In genomic region chr2:33246841-33247240, GRCm38 (mm10) we compare ENCODE assay signal across 29 mouse cellular contexts. TPM values are rescaled to one million over a fixed set of nuclear protein-coding genes. Genes with fewer than 3 reads are reported as not detected.
A peak's percentile ranks its signal among the peaks of the same experiment; 100 is the strongest.
DNase-seq lines count a peak whose midpoint lies in the region; ATAC-seq and TF ChIP-seq lines count a peak whose summit lies in the region.
"Had no signal": no experiment of that assay in that cellular context is flagged by ENCODE, and none has a peak within 500 bp of the region (broad histone marks: within the 10 kb centered on the region; RNA-seq: fewer than 3 reads in every experiment).

No protein-coding gene starts in this region.

- peaks cover 22% of the 10 kb centered on the region for H3K4me1 ChIP-seq in cerebellum, adult 2 months (ENCODE audit: control insufficient read depth, insufficient read depth, low read length)
- H3K4me1 ChIP-seq in heart, embryonic 13.5 days = peaks cover 57% of the 10 kb centered on the region
- H3K4me1 ChIP-seq in forebrain, postnatal 0 days (ENCODE audit: insufficient read depth) = no peaks in the 10 kb centered on the region

- no peak for TF ChIP-seq POLR2A in cerebellum, adult 2 months (IDR thresholded peaks at IDR 0.05; ENCODE audit: borderline replicate concordance, insufficient read depth, low read length)

- intact Hi-C loops in gastrocnemius, postnatal 14 days (cut with DNase I; ENCODE audit: low total_unique reads) = no loop called here
- intact Hi-C loops in heart, postnatal 14 days (cut with DNase I) = no loop called here

- 45% methylated on average over 5 of the region's 5 CpGs for WGBS in cerebellum, adult 2 months
- WGBS in heart, embryonic 13.5 days = 68% methylated on average over 5 of the region's 5 CpGs
- WGBS in forebrain, postnatal 0 days = 80% methylated on average over 5 of the region's 5 CpGs

- no peaks in the 10 kb centered on the region for H3K27me3 ChIP-seq in cerebellum, adult 2 months (ENCODE audit: control insufficient read depth, insufficient read depth, low read length)
- no peaks in the 10 kb centered on the region for H3K27me3 ChIP-seq in heart, embryonic 13.5 days (replicated peaks)
- no peaks in the 10 kb centered on the region for H3K27me3 ChIP-seq in forebrain, postnatal 0 days (ENCODE audit: insufficient read depth, low read length)
- H3K27me3 ChIP-seq: CH12.LX; embryonic facial prominence, embryonic 12.5 days; embryonic facial prominence, embryonic 15.5 days; heart, embryonic 15.5 days; Patski had no signal

- H3K27ac ChIP-seq in cerebellum, adult 2 months (ENCODE audit: insufficient read depth, low read length) = 0 out of 2 replicates have a peak overlapping the region, but pooled peaks have one; percentile 2
- H3K27ac ChIP-seq in heart, embryonic 13.5 days (replicated peaks) = no peak overlapping the region
- H3K27ac ChIP-seq in forebrain, postnatal 0 days (ENCODE audit: low read depth, low read length) = no peak overlapping the region
- H3K27ac ChIP-seq: embryonic facial prominence, embryonic 12.5 days; embryonic facial prominence, embryonic 15.5 days; heart, embryonic 15.5 days; hindbrain, embryonic 14.5 days; hindbrain, postnatal 0 days had no signal

- no peak for TF ChIP-seq CTCF in cerebellum, adult 2 months (IDR thresholded peaks at IDR 0.05; ENCODE audit: borderline replicate concordance, insufficient read depth, low read depth, low read length)
- TF ChIP-seq CTCF in forebrain, postnatal 0 days (IDR thresholded peaks at IDR 0.05; ENCODE audit: low read depth) = no peak

- no peak overlapping the region for H3K4me3 ChIP-seq in cerebellum, adult 2 months (replicated peaks; ENCODE audit: insufficient read depth, low read depth, low read length)
- no peak overlapping the region for H3K4me3 ChIP-seq in heart, embryonic 13.5 days
- no peak overlapping the region for H3K4me3 ChIP-seq in forebrain, postnatal 0 days (ENCODE audit: low read depth, low read length)
- H3K4me3 ChIP-seq: embryonic facial prominence, embryonic 12.5 days; embryonic facial prominence, embryonic 15.5 days; heart, embryonic 15.5 days had no signal

- H3K36me3 ChIP-seq in heart, embryonic 13.5 days = peaks cover 47% of the 10 kb centered on the region
- peaks cover 17% of the 10 kb centered on the region for H3K36me3 ChIP-seq in forebrain, postnatal 0 days (ENCODE audit: insufficient read depth)

- peak in 1 of 2 experiments; percentile 53 for DNase-seq in cerebellum, adult 2 months
- DNase-seq in cerebellum, adult 11-12 months = no peak
- DNase-seq in gastrocnemius, postnatal 14 days = peak; percentile 44
- DNase-seq in gastrocnemius, postnatal 4 days (ENCODE audit: low spot score in 2 of 2) = no peak
- no peak for DNase-seq in heart, postnatal 14 days
- DNase-seq in forebrain, postnatal 0 days = no peak
- DNase-seq: adrenal gland, adult 2 months; adrenal gland, postnatal 14 days; B cell, adult 2 months; cerebellum, adult 8-10 months; cerebellum, postnatal 10 days; heart, adult 18-20 months; heart, postnatal 10 days; heart, postnatal 4 days; kidney, adult 18-20 months; kidney, adult 9 months had no signal

- 0 out of 2 replicates have a peak overlapping the region, but pooled peaks have one; percentile 44 for H3K9ac ChIP-seq in heart, embryonic 13.5 days
- no peak overlapping the region for H3K9ac ChIP-seq in forebrain, postnatal 0 days
- H3K9ac ChIP-seq: embryonic facial prominence, embryonic 12.5 days; embryonic facial prominence, embryonic 15.5 days; heart, embryonic 15.5 days; hindbrain, embryonic 14.5 days had no signal

- H3K9me3 ChIP-seq in heart, embryonic 13.5 days = no peaks in the 10 kb centered on the region
- H3K9me3 ChIP-seq in forebrain, postnatal 0 days (ENCODE audit: low read length) = no peaks in the 10 kb centered on the region
- H3K9me3 ChIP-seq: embryonic facial prominence, embryonic 12.5 days; embryonic facial prominence, embryonic 15.5 days; G1E; heart, embryonic 15.5 days had no signal

- no peak overlapping the region for H3K4me2 ChIP-seq in heart, embryonic 13.5 days
- no peak overlapping the region for H3K4me2 ChIP-seq in forebrain, postnatal 0 days (ENCODE audit: low read depth)
- H3K4me2 ChIP-seq: embryonic facial prominence, embryonic 12.5 days; embryonic facial prominence, embryonic 15.5 days; heart, embryonic 11.5 days; heart, embryonic 15.5 days; hindbrain, embryonic 14.5 days had no signal

- no peak for ATAC-seq in heart, embryonic 13.5 days (ENCODE audit: extremely low read depth, insufficient number of reproducible peaks, low FRiP score, low TSS enrichment)
- ATAC-seq in forebrain, postnatal 0 days = no peak
- ATAC-seq: forebrain, embryonic 14.5 days; hindbrain, postnatal 0 days; inflammation-experienced regulatory T-cells, adult 6 months; intestine, embryonic 16.5 days; Patski had no signal

RNA-seq across cellular contexts. Expression of gene Angptl2, which starts 31.0 kb away (rescaled TPM):
- 6.4 and 7.4 TPM in 2 replicates for polyA plus RNA-seq in cerebellum, adult 2 months (2012; rRNA removed)
- 100 to 1,000 TPM; 121 to 163 TPM for total RNA-seq in gastrocnemius, postnatal 14 days (2021)
- 100 to 1,000 TPM; 356 to 404 TPM for total RNA-seq in gastrocnemius, postnatal 4 days (2021)
- 55.4 and 59.0 TPM in 2 replicates for polyA plus RNA-seq in heart, embryonic 13.5 days (2015; fragmentation: Nextera tagmentation; extraction: Ambion mirVana)
- 10 to 100 TPM; 83.2 to 85.0 TPM for total RNA-seq in heart, postnatal 14 days (2021)
- total RNA-seq in forebrain, postnatal 0 days (2014; rRNA removed) = 7.9 and 17.5 TPM in 2 replicates
- polyA plus RNA-seq in forebrain, postnatal 0 days (2015; fragmentation: Nextera tagmentation; extraction: Ambion mirVana) = 7.1 and 7.7 TPM in 2 replicates
- polyA plus RNA-seq: G1E had no signal
